Mouse (Mus musculus): Measurements from ENCODE around the gene Kcna5. TPM values are rescaled to one million over a fixed set of nuclear protein-coding genes. Genes with fewer than 3 reads are reported as not detected.

Gene Kcna5
- polyA plus RNA-seq, 1 experiment from 2014 or later = 1.6 TPM

GRCm38 (mm10) chr6:126553812-126554211 is 18.6 kb upstream of the Kcna5 start:
- DNase-seq (ENCODE audit: low spot score) (peak; percentile 30), ATAC-seq (ENCODE audit: insufficient number of reproducible peaks, low FRiP score, low TSS enrichment, low read depth) (0 out of 2 replicates have a peak, but pooled peaks have one; percentile 9)
- 30% methylated on average over 9 of the region's 9 CpGs for WGBS
- no peak overlapping the region for H3K4me2 ChIP-seq (ENCODE audit: low read depth, severe bottlenecking)
- no peaks in the 10 kb centered on the region for H3K36me3 ChIP-seq (ENCODE audit: control insufficient read depth, insufficient read depth, low read length)
- H3K4me3 ChIP-seq (ENCODE audit: low read depth, low read length) = no peak overlapping the region
- H3K9ac ChIP-seq (ENCODE audit: low read length) = peak overlapping the region; percentile 40; the same call in 1 of the 2 replicates
- no peaks in the 10 kb centered on the region for H3K9me3 ChIP-seq (ENCODE audit: control insufficient read depth, low read length)
- H3K27me3 ChIP-seq (ENCODE audit: control insufficient read depth, insufficient read depth, low read length) = no peaks in the 10 kb centered on the region
- H3K4me1 ChIP-seq (ENCODE audit: control insufficient read depth, insufficient read depth, low read length) = no peaks in the 10 kb centered on the region
- H3K27ac ChIP-seq (replicated peaks; ENCODE audit: low read depth, low read length) = no peak overlapping the region

- Histone ChIP-seq H3K4me1 (ENCODE audit: control insufficient read depth, insufficient read depth, low read length) (no peaks in the 10 kb centered on the region), H3K9me3 (ENCODE audit: control insufficient read depth, low read length) (no peaks in the 10 kb centered on the region), H3K27ac (replicated peaks; ENCODE audit: low read depth, low read length) (no peak overlapping the region), H3K36me3 (ENCODE audit: control insufficient read depth, insufficient read depth, low read length) (no peaks in the 10 kb centered on the region), H3K4me3 (ENCODE audit: low read depth, low read length) (no peak overlapping the region), H3K27me3 (ENCODE audit: control insufficient read depth, insufficient read depth, low read length) (no peaks in the 10 kb centered on the region), H3K4me2 (ENCODE audit: low read depth, severe bottlenecking) (no peak overlapping the region), H3K9ac (ENCODE audit: low read length) (no peak overlapping the region)
- DNase-seq (ENCODE audit: low spot score) (peak; percentile 65), ATAC-seq (ENCODE audit: insufficient number of reproducible peaks, low FRiP score, low TSS enrichment, low read depth) (no peak)
- WGBS = 19% methylated on average over 9 of the region's 9 CpGs
These were observed 16.7 kb upstream of the Kcna5 start for GRCm38 (mm10) chr6:126551862-126552395.

GRCm38 (mm10) chr6:126544107-126545036 is 9.2 kb upstream of the Kcna5 start:
- H3K4me3 ChIP-seq (ENCODE audit: low read depth, low read length) = no peak overlapping the region
- no peaks in the 10 kb centered on the region for H3K9me3 ChIP-seq (ENCODE audit: control insufficient read depth, low read length)
- H3K27ac ChIP-seq (replicated peaks; ENCODE audit: low read depth, low read length) = no peak overlapping the region
- H3K27me3 ChIP-seq (ENCODE audit: control insufficient read depth, insufficient read depth, low read length) = no peaks in the 10 kb centered on the region
- 61% methylated on average over 16 of the region's 16 CpGs for WGBS
- H3K36me3 ChIP-seq (ENCODE audit: control insufficient read depth, insufficient read depth, low read length) = no peaks in the 10 kb centered on the region
- no peaks in the 10 kb centered on the region for H3K4me1 ChIP-seq (ENCODE audit: control insufficient read depth, insufficient read depth, low read length)
- DNase-seq (ENCODE audit: low spot score) (no peak), ATAC-seq (ENCODE audit: insufficient number of reproducible peaks, low FRiP score, low TSS enrichment, low read depth) (no peak)
- H3K4me2 ChIP-seq (ENCODE audit: low read depth, severe bottlenecking) = no peak overlapping the region
- H3K9ac ChIP-seq (ENCODE audit: low read length) = no peak overlapping the region

- no peak for DNase-seq (ENCODE audit: low spot score)
- WGBS = 67% methylated on average over 4 of the region's 4 CpGs
- Histone ChIP-seq H3K9me3 (ENCODE audit: control insufficient read depth, low read length) (no peaks in the 10 kb centered on the region), H3K9ac (ENCODE audit: low read length) (no peak overlapping the region), H3K4me2 (ENCODE audit: low read depth, severe bottlenecking) (no peak overlapping the region), H3K27me3 (ENCODE audit: control insufficient read depth, insufficient read depth, low read length) (no peaks in the 10 kb centered on the region), H3K36me3 (ENCODE audit: control insufficient read depth, insufficient read depth, low read length) (no peaks in the 10 kb centered on the region), H3K27ac (replicated peaks; ENCODE audit: low read depth, low read length) (no peak overlapping the region), H3K4me3 (ENCODE audit: low read depth, low read length) (no peak overlapping the region), H3K4me1 (ENCODE audit: control insufficient read depth, insufficient read depth, low read length) (peaks cover 2% of the 10 kb centered on the region; the same call in 1 of the 2 replicates)
- ATAC-seq (ENCODE audit: insufficient number of reproducible peaks, low FRiP score, low TSS enrichment, low read depth) = no peak
These were observed 7.5 kb upstream of the Kcna5 start for GRCm38 (mm10) chr6:126542724-126543123.

- no peak overlapping the region for H3K4me3 ChIP-seq (ENCODE audit: low read depth, low read length)
- ATAC-seq (ENCODE audit: insufficient number of reproducible peaks, low FRiP score, low TSS enrichment, low read depth) = no peak
- H3K9ac ChIP-seq (ENCODE audit: low read length) = no peak overlapping the region
- H3K4me1 ChIP-seq (ENCODE audit: control insufficient read depth, insufficient read depth, low read length) = peaks cover 15% of the 10 kb centered on the region
- H3K4me2 ChIP-seq (ENCODE audit: low read depth, severe bottlenecking) = no peak overlapping the region
- no peak overlapping the region for H3K27ac ChIP-seq (replicated peaks; ENCODE audit: low read depth, low read length)
- no peaks in the 10 kb centered on the region for H3K9me3 ChIP-seq (ENCODE audit: control insufficient read depth, low read length)
- peaks cover 13% of the 10 kb centered on the region for H3K27me3 ChIP-seq (ENCODE audit: control insufficient read depth, insufficient read depth, low read length)
- DNase-seq (ENCODE audit: low spot score) = no peak
- no peaks in the 10 kb centered on the region for H3K36me3 ChIP-seq (ENCODE audit: control insufficient read depth, insufficient read depth, low read length)
- WGBS = 39% methylated on average over 2 of the region's 2 CpGs
These were observed 2.3 kb upstream of the Kcna5 start for GRCm38 (mm10) chr6:126537512-126537911.

GRCm38 (mm10) chr6:126536926-126537325 is 1.7 kb upstream of the Kcna5 start:
- Histone ChIP-seq H3K9ac (ENCODE audit: low read length) (no peak overlapping the region), H3K4me1 (ENCODE audit: control insufficient read depth, insufficient read depth, low read length) (peaks cover 15% of the 10 kb centered on the region), H3K4me3 (ENCODE audit: low read depth, low read length) (no peak overlapping the region), H3K36me3 (ENCODE audit: control insufficient read depth, insufficient read depth, low read length) (no peaks in the 10 kb centered on the region), H3K9me3 (ENCODE audit: control insufficient read depth, low read length) (no peaks in the 10 kb centered on the region), H3K27ac (replicated peaks; ENCODE audit: low read depth, low read length) (no peak overlapping the region), H3K27me3 (ENCODE audit: control insufficient read depth, insufficient read depth, low read length) (peaks cover 13% of the 10 kb centered on the region), H3K4me2 (ENCODE audit: low read depth, severe bottlenecking) (no peak overlapping the region)
- WGBS = 72% methylated on average over 4 of the region's 4 CpGs
- ATAC-seq (ENCODE audit: insufficient number of reproducible peaks, low FRiP score, low TSS enrichment, low read depth) (no peak), DNase-seq (ENCODE audit: low spot score) (no peak)

GRCm38 (mm10) chr6:126535911-126536270 is 679 bp upstream of the Kcna5 start:
- DNase-seq (ENCODE audit: low spot score) = no peak
- H3K4me3 ChIP-seq (ENCODE audit: low read depth, low read length) = no peak overlapping the region
- no peaks in the 10 kb centered on the region for H3K9me3 ChIP-seq (ENCODE audit: control insufficient read depth, low read length)
- peaks cover 13% of the 10 kb centered on the region for H3K27me3 ChIP-seq (ENCODE audit: control insufficient read depth, insufficient read depth, low read length)
- no peak overlapping the region for H3K27ac ChIP-seq (replicated peaks; ENCODE audit: low read depth, low read length)
- ATAC-seq (ENCODE audit: insufficient number of reproducible peaks, low FRiP score, low TSS enrichment, low read depth) = no peak
- no peak overlapping the region for H3K4me2 ChIP-seq (ENCODE audit: low read depth, severe bottlenecking)
- 20% methylated on average over 1 of the region's 1 CpGs for WGBS
- no peaks in the 10 kb centered on the region for H3K36me3 ChIP-seq (ENCODE audit: control insufficient read depth, insufficient read depth, low read length)
- H3K9ac ChIP-seq (ENCODE audit: low read length) = no peak overlapping the region
- H3K4me1 ChIP-seq (ENCODE audit: control insufficient read depth, insufficient read depth, low read length) = peaks cover 15% of the 10 kb centered on the region

- Histone ChIP-seq H3K27me3 (ENCODE audit: control insufficient read depth, insufficient read depth, low read length) (peaks cover 13% of the 10 kb centered on the region), H3K4me1 (ENCODE audit: control insufficient read depth, insufficient read depth, low read length) (peaks cover 15% of the 10 kb centered on the region), H3K4me3 (ENCODE audit: low read depth, low read length) (peak overlapping the region; percentile 26), H3K9ac (ENCODE audit: low read length) (peak overlapping the region; percentile 50), H3K4me2 (ENCODE audit: low read depth, severe bottlenecking) (peak overlapping the region; percentile 65), H3K27ac (replicated peaks; ENCODE audit: low read depth, low read length) (0 out of 2 replicates have a peak overlapping the region, but pooled peaks have one; percentile 33), H3K9me3 (ENCODE audit: control insufficient read depth, low read length) (no peaks in the 10 kb centered on the region), H3K36me3 (ENCODE audit: control insufficient read depth, insufficient read depth, low read length) (no peaks in the 10 kb centered on the region)
- peak; percentile 28 for DNase-seq (ENCODE audit: low spot score)
- WGBS = 14% methylated on average over 31 of the region's 31 CpGs
- ATAC-seq (ENCODE audit: insufficient number of reproducible peaks, low FRiP score, low TSS enrichment, low read depth) = no peak
These were observed 543 bp downstream of the Kcna5 start for GRCm38 (mm10) chr6:126534531-126535207.

All from limb, embryonic 11.5 days (tissue).